Mouse (Mus musculus) liver, embryonic 11.5 days (tissue): Measurements from ENCODE around the gene Thada. TPM values are rescaled to one million over a fixed set of nuclear protein-coding genes. Genes with fewer than 3 reads are reported as not detected.

Experiments used
- ATAC-seq: fragments of 200-750 bp; cut with Nextera tagmentation; replicated peaks from 2 replicates; pipeline ENCODE4 v1.8.0; 2017; ENCODE audit warnings: moderate number of reproducible peaks, mild to moderate bottlenecking, moderate TSS enrichment, moderate library complexity; ENCODE audit not compliant: low FRiP score
- DNase-seq: peaks from one replicate; pipeline ENCODE4 v3.0.0-alpha.2; 2017; ENCODE audit warnings: low spot score
- H3K27ac ChIP-seq: fragments of 300-500 bp; sonication (generic); 2 replicates; pipeline ENCODE4 v1.5.1; 2014; ENCODE audit warnings: mild to moderate bottlenecking, low read depth, low read length, control low read depth
- H3K27me3 ChIP-seq: fragments of 300-500 bp; sonication (generic); replicated peaks from 2 replicates; pipeline ENCODE4 v1.6.1; 2014; ENCODE audit warnings: low read length, mixed read lengths; ENCODE audit not compliant: control insufficient read depth, insufficient read depth
- H3K36me3 ChIP-seq: fragments of 300-500 bp; sonication (generic); 2 replicates; pipeline ENCODE4 v1.6.1; 2014; ENCODE audit warnings: mild to moderate bottlenecking, low read length, moderate library complexity, mixed read lengths; ENCODE audit not compliant: control insufficient read depth, insufficient read depth
- H3K4me1 ChIP-seq: fragments of 300-500 bp; sonication (generic); replicated peaks from 2 replicates; pipeline ENCODE4 v1.6.1; 2014; ENCODE audit warnings: low read length, mixed read lengths; ENCODE audit not compliant: control insufficient read depth, insufficient read depth
- H3K4me2 ChIP-seq: fragments of 300-500 bp; sonication (generic); 2 replicates; pipeline ENCODE4 v1.6.1; 2014; ENCODE audit warnings: mild to moderate bottlenecking, control low read depth, moderate library complexity
- H3K4me3 ChIP-seq: fragments of 300-500 bp; sonication (generic); 2 replicates; pipeline ENCODE4 v1.5.1; 2014; ENCODE audit warnings: low read depth, low read length, control low read depth
- H3K9ac ChIP-seq: fragments of 300-500 bp; sonication (generic); 2 replicates; pipeline ENCODE4 v1.6.1; 2014; ENCODE audit warnings: low read depth, low read length, control low read depth
- H3K9me3 ChIP-seq: fragments of 300-500 bp; sonication (generic); 2 replicates; pipeline ENCODE4 v1.6.1; 2016; ENCODE audit warnings: low read length, inconsistent platforms, mixed read lengths; ENCODE audit not compliant: control insufficient read depth
- WGBS: fragments of 180-500 bp; shearing (Covaris S2); extraction: QIAGEN DNeasy Blood & Tissue Kit; methylation state at CpG from one replicate; pipeline ENCODE4 v1.1.7; 2014; 5-methylcytosine and 5-hydroxymethylcytosine counted together
- polyA plus RNA-seq: library from polyadenylated mRNA; unstranded; fragments of >200 nt; fragmentation: Nextera tagmentation; extraction: Ambion mirVana; gene quantifications from 2 replicates; pipeline ENCODE4 v1.2.1, GENCODE M21; 2014

Gene Thada
- polyA plus RNA-seq, 1 experiment from 2014 or later = 12.3 TPM

GRCm38 (mm10) chr17:84263591-84263990, 202.4 kb downstream of the Thada start:
- Histone ChIP-seq H3K9ac (no peak overlapping the region), H3K27me3 (no peaks in the 10 kb centered on the region), H3K27ac (0 out of 2 replicates have a peak overlapping the region, but pooled peaks have one; percentile 55), H3K4me2 (no peak overlapping the region), H3K9me3 (no peaks in the 10 kb centered on the region), H3K4me1 (peaks cover 51% of the 10 kb centered on the region), H3K36me3 (no peaks in the 10 kb centered on the region), H3K4me3 (no peak overlapping the region)
- ATAC-seq = no peak
- DNase-seq = no peak
- WGBS = 84% methylated on average over 5 of the region's 5 CpGs

GRCm38 (mm10) chr17:84262325-84262979, 203.6 kb downstream of the Thada start:
- H3K27ac ChIP-seq = peak overlapping the region; percentile 71

GRCm38 (mm10) chr17:84261010-84261409, 205.0 kb downstream of the Thada start:
- Histone ChIP-seq H3K9ac (no peak overlapping the region), H3K4me2 (no peak overlapping the region), H3K4me1 (peaks cover 44% of the 10 kb centered on the region), H3K4me3 (no peak overlapping the region), H3K27me3 (no peaks in the 10 kb centered on the region), H3K27ac (peak overlapping the region; percentile 59; the same call in 1 of the 2 replicates), H3K9me3 (no peaks in the 10 kb centered on the region), H3K36me3 (no peaks in the 10 kb centered on the region; the same call in 1 of the 2 replicates)
- ATAC-seq (peak; percentile 78), DNase-seq (no peak)

More at GRCm38 (mm10) chr17:84262325-84262979, 203.6 kb downstream of the Thada start:
- Histone ChIP-seq H3K4me3 (no peak overlapping the region), H3K36me3 (no peaks in the 10 kb centered on the region; the same call in 1 of the 2 replicates), H3K9me3 (no peaks in the 10 kb centered on the region), H3K4me1 (peaks cover 51% of the 10 kb centered on the region), H3K4me2 (peak overlapping the region; percentile 34), H3K27me3 (no peaks in the 10 kb centered on the region), H3K9ac (no peak overlapping the region)
- 62% methylated on average over 9 of the region's 9 CpGs for WGBS
- no peak for DNase-seq
- peak; percentile 94 for ATAC-seq

- H3K36me3 ChIP-seq = no peaks in the 10 kb centered on the region; the same call in 1 of the 2 replicates
- ATAC-seq (no peak), DNase-seq (no peak)
- H3K4me3 ChIP-seq = no peak overlapping the region
- no peak overlapping the region for H3K27ac ChIP-seq
- H3K9me3 ChIP-seq = no peaks in the 10 kb centered on the region
- H3K9ac ChIP-seq = no peak overlapping the region
- no peaks in the 10 kb centered on the region for H3K27me3 ChIP-seq
- H3K4me2 ChIP-seq = no peak overlapping the region
- peaks cover 37% of the 10 kb centered on the region for H3K4me1 ChIP-seq
These were observed 205.8 kb downstream of the Thada start for GRCm38 (mm10) chr17:84260226-84260625.

- no peak overlapping the region for H3K27ac ChIP-seq
- H3K27me3 ChIP-seq = no peaks in the 10 kb centered on the region
- H3K4me1 ChIP-seq = peaks cover 31% of the 10 kb centered on the region
- DNase-seq = no peak
- no peak overlapping the region for H3K4me2 ChIP-seq
- 76% methylated on average over 4 of the region's 4 CpGs for WGBS
- ATAC-seq = no peak
- no peak overlapping the region for H3K9ac ChIP-seq
- H3K36me3 ChIP-seq = no peaks in the 10 kb centered on the region; the same call in 1 of the 2 replicates
- H3K4me3 ChIP-seq = no peak overlapping the region
- no peaks in the 10 kb centered on the region for H3K9me3 ChIP-seq
These were observed 207.3 kb downstream of the Thada start for GRCm38 (mm10) chr17:84258638-84259261.

- Histone ChIP-seq H3K9ac (no peak overlapping the region), H3K36me3 (no peaks in the 10 kb centered on the region; the same call in 1 of the 2 replicates), H3K27me3 (no peaks in the 10 kb centered on the region), H3K4me3 (no peak overlapping the region), H3K4me2 (no peak overlapping the region), H3K9me3 (no peaks in the 10 kb centered on the region), H3K27ac (no peak overlapping the region), H3K4me1 (peaks cover 24% of the 10 kb centered on the region)
- no peak for ATAC-seq
- WGBS = 70% methylated on average over 5 of the region's 5 CpGs
- no peak for DNase-seq
These were observed 208.0 kb downstream of the Thada start for GRCm38 (mm10) chr17:84257927-84258532.

- no peak overlapping the region for H3K9ac ChIP-seq
- no peak overlapping the region for H3K4me3 ChIP-seq
- 77% methylated on average over 9 of the region's 9 CpGs for WGBS
- no peaks in the 10 kb centered on the region for H3K9me3 ChIP-seq
- DNase-seq (no peak), ATAC-seq (no peak)
- no peaks in the 10 kb centered on the region for H3K27me3 ChIP-seq
- peaks cover 12% of the 10 kb centered on the region for H3K4me1 ChIP-seq
- peaks cover 2% of the 10 kb centered on the region; the same call in 1 of the 2 replicates for H3K36me3 ChIP-seq
- no peak overlapping the region for H3K27ac ChIP-seq
- no peak overlapping the region for H3K4me2 ChIP-seq
These were observed 209.7 kb downstream of the Thada start for GRCm38 (mm10) chr17:84256278-84256819.

- H3K4me2 ChIP-seq = no peak overlapping the region
- H3K9ac ChIP-seq = no peak overlapping the region
- WGBS = 60% methylated on average over 2 of the region's 2 CpGs
- H3K9me3 ChIP-seq = no peaks in the 10 kb centered on the region
- H3K27me3 ChIP-seq = no peaks in the 10 kb centered on the region
- ATAC-seq = no peak
- H3K4me1 ChIP-seq = peaks cover 7% of the 10 kb centered on the region
- H3K4me3 ChIP-seq = no peak overlapping the region
- H3K27ac ChIP-seq = no peak overlapping the region; the same call in 1 of the 2 replicates
- DNase-seq = no peak
- peaks cover 3% of the 10 kb centered on the region; the same call in 1 of the 2 replicates for H3K36me3 ChIP-seq
These were observed 210.2 kb downstream of the Thada start for GRCm38 (mm10) chr17:84255841-84256240.
